Mouse (Mus musculus): Measurements from ENCODE around the gene Colca2. TPM values are rescaled to one million over a fixed set of nuclear protein-coding genes. Genes with fewer than 3 reads are reported as not detected.

Colca2 gene
- polyA plus RNA-seq, 1 experiment from 2014 or later: 8.3 TPM

DNA sequence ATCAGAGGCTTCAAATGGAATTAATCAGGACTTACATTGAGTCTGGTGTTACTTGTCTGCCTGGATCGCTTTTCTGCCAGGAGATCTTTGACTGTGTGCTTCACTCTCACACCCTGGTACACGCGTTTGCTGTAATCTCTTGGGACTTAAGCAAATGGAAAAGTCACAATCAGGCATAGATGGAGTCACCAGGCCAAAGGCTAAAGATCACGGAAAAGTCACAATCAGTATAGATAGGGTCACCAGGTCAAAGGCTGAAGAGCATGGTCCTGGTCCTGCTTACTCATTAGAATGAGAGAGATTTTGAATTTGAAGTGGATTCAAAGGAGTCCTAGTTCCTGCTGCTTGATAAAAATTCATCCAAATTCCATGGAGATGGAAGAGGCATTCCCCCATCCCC is 39.9 kb upstream of the Colca2 start:
- Histone ChIP-seq H3K27me3 (replicated peaks; ENCODE audit: insufficient read depth, low read length) (no peaks in the 10 kb centered on the region), H3K4me2 (replicated peaks; ENCODE audit: low read depth, low read length) (no peak overlapping the region), H3K9ac (replicated peaks; ENCODE audit: low read depth) (no peak overlapping the region), H3K4me1 (ENCODE audit: insufficient read depth, low read depth, low read length) (no peaks in the 10 kb centered on the region), H3K4me3 (ENCODE audit: low read depth, low read length) (no peak overlapping the region), H3K27ac (ENCODE audit: low read length) (no peak overlapping the region), H3K36me3 (ENCODE audit: insufficient read depth, low read length) (no peaks in the 10 kb centered on the region), H3K9me3 (ENCODE audit: low read length) (no peaks in the 10 kb centered on the region)
- TF ChIP-seq CTCF (IDR thresholded peaks at IDR 0.05) (no peak), EP300 (IDR thresholded peaks at IDR 0.05) (no peak)
- 77% methylated on average over 4 of the region's 4 CpGs for whole genome bisulfite sequencing
- DNase-seq (ENCODE audit: low spot score) (no peak), ATAC-seq (no peak)

DNA sequence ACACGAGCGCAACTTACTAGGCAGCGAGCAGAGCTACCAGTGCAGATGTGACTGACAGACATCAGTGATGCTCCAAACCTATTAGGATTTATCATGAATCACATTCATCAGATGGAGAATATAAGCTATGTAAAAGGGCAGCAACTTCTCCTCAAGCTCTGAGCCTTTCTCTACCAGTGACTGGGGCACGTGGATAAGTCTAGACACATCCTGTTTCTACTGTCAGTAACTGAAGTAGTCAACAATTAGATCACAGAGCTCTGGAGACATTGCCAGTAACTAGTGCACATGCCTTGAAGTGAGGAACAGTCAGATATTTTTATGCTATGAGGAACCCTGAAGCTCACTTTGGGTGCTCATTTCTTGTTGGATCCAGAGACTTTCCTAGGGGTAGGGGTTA is 39.0 kb upstream of the Colca2 start:
- no peak for TF ChIP-seq EP300 (IDR thresholded peaks at IDR 0.05)
- no peak for TF ChIP-seq CTCF (IDR thresholded peaks at IDR 0.05)
- Histone ChIP-seq H3K36me3 (ENCODE audit: insufficient read depth, low read length) (no peaks in the 10 kb centered on the region), H3K9ac (replicated peaks; ENCODE audit: low read depth) (no peak overlapping the region), H3K4me3 (ENCODE audit: low read depth, low read length) (no peak overlapping the region), H3K4me2 (replicated peaks; ENCODE audit: low read depth, low read length) (no peak overlapping the region), H3K27ac (ENCODE audit: low read length) (no peak overlapping the region), H3K27me3 (replicated peaks; ENCODE audit: insufficient read depth, low read length) (no peaks in the 10 kb centered on the region), H3K4me1 (ENCODE audit: insufficient read depth, low read depth, low read length) (no peaks in the 10 kb centered on the region), H3K9me3 (ENCODE audit: low read length) (no peaks in the 10 kb centered on the region)
- no peak for DNase-seq (ENCODE audit: low spot score)
- WGBS: 83% methylated on average over 4 of the region's 4 CpGs
- no peak for ATAC-seq

DNA sequence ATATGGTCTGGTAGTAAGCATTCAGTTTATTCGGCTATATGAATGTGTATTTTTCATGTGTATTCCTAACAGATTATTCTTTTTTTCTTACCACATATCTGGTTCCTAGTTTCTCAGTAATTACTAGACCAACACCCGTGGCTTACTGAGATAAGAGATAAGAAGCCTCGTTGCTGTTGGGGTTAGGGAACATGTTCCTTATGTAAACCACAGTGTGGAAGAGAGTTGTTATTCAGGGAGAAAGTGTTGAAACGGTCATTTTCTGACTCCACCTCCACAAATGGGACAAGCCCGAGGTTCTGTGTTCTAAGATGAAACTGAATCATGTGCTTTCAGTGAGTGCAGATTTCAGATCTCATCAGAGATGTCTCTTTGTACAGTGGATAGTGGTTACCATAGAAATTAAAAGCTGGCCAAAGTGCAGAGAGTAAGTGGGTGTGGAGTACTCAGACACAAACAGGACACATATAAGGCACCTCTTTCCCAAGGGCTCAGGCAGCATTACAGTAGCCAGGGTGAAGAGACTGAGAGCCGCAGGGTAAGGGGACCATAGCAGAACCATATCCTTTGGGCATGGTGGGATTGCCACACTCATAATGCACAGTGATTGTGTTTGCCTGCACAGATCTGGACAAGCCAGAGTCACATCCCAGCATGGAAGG is 37.2 kb upstream of the Colca2 start:
- Histone ChIP-seq H3K9ac (replicated peaks; ENCODE audit: low read depth) (no peak overlapping the region), H3K27me3 (replicated peaks; ENCODE audit: insufficient read depth, low read length) (no peaks in the 10 kb centered on the region), H3K36me3 (ENCODE audit: insufficient read depth, low read length) (no peaks in the 10 kb centered on the region), H3K4me3 (ENCODE audit: low read depth, low read length) (no peak overlapping the region), H3K4me1 (ENCODE audit: insufficient read depth, low read depth, low read length) (no peaks in the 10 kb centered on the region), H3K4me2 (replicated peaks; ENCODE audit: low read depth, low read length) (no peak overlapping the region), H3K27ac (ENCODE audit: low read length) (no peak overlapping the region), H3K9me3 (ENCODE audit: low read length) (no peaks in the 10 kb centered on the region)
- no peak for TF ChIP-seq CTCF (IDR thresholded peaks at IDR 0.05)
- no peak for TF ChIP-seq EP300 (IDR thresholded peaks at IDR 0.05)
- ATAC-seq (no peak), DNase-seq (ENCODE audit: low spot score) (no peak)
- WGBS: 41% methylated on average over 6 of the region's 6 CpGs

DNA sequence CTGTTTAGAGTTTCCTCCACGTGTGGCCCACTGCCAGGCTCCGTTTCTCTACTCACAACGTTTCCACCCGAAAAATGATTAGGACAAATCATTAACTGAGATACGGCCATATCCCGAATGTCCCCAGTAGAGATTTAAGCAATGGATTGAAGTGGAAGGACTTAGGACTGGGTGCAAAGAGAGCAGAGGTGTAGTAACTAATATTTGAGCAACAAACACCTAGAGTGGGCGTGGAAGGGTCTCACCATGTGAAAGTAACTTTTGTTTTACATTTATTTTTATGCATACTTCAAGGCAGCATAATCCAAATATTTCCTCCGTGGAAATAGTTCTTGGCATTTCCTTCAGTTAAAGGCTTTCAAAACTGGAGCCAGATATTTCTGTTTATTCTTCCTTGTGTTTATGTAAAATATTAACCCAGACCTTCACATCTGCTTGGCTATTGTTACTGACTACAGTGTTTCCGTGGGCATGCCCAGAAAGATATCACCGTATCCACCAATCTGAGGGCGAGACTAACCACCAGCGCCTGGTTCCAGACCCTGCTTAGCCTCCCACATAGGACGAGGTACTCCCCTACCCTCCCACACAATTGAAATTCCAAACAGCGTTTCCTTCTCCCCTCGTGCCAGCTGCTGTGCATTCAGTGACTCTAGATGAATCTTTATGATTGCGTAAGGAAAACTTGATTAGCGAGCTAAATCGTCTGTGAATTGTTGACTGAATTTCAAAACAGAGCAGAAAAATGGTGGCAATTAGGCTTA is 34.4 kb upstream of the Colca2 start:
- H3K4me2 ChIP-seq (replicated peaks; ENCODE audit: low read depth, low read length): peak overlapping the region; percentile 37
- TF ChIP-seq EP300 (IDR thresholded peaks at IDR 0.05) (peak; percentile 70; the same call in 1 of the 2 replicates), CTCF (IDR thresholded peaks at IDR 0.05) (no peak)
- no peaks in the 10 kb centered on the region for H3K9me3 ChIP-seq (ENCODE audit: low read length)
- no peak overlapping the region for H3K9ac ChIP-seq (replicated peaks; ENCODE audit: low read depth)
- WGBS: 17% methylated on average over 18 of the region's 18 CpGs
- 0 out of 2 replicates have a peak overlapping the region, but pooled peaks have one; percentile 39 for H3K27ac ChIP-seq (ENCODE audit: low read length)
- DNase-seq (ENCODE audit: low spot score) (peak; percentile 85), ATAC-seq (peak; percentile 92)
- H3K27me3 ChIP-seq (replicated peaks; ENCODE audit: insufficient read depth, low read length): no peaks in the 10 kb centered on the region
- peak overlapping the region; percentile 10; the same call in 1 of the 2 replicates for H3K4me3 ChIP-seq (ENCODE audit: low read depth, low read length)
- no peaks in the 10 kb centered on the region for H3K36me3 ChIP-seq (ENCODE audit: insufficient read depth, low read length)
- H3K4me1 ChIP-seq (ENCODE audit: insufficient read depth, low read depth, low read length): no peaks in the 10 kb centered on the region

GRCm38 (mm10) chr9:51310515-51310914 is 32.1 kb upstream of the Colca2 start:
- no peaks in the 10 kb centered on the region for H3K27me3 ChIP-seq (replicated peaks; ENCODE audit: insufficient read depth, low read length)
- no peaks in the 10 kb centered on the region for H3K9me3 ChIP-seq (ENCODE audit: low read length)
- 76% methylated on average over 7 of the region's 7 CpGs for WGBS
- TF ChIP-seq EP300 (IDR thresholded peaks at IDR 0.05): no peak
- TF ChIP-seq CTCF (IDR thresholded peaks at IDR 0.05): no peak
- no peaks in the 10 kb centered on the region for H3K36me3 ChIP-seq (ENCODE audit: insufficient read depth, low read length)
- no peak overlapping the region for H3K4me2 ChIP-seq (replicated peaks; ENCODE audit: low read depth, low read length)
- H3K27ac ChIP-seq (ENCODE audit: low read length): no peak overlapping the region
- no peak overlapping the region for H3K9ac ChIP-seq (replicated peaks; ENCODE audit: low read depth)
- no peak overlapping the region for H3K4me3 ChIP-seq (ENCODE audit: low read depth, low read length)
- no peaks in the 10 kb centered on the region for H3K4me1 ChIP-seq (ENCODE audit: insufficient read depth, low read depth, low read length)
- DNase-seq (ENCODE audit: low spot score) (no peak), ATAC-seq (no peak)

- H3K4me2 ChIP-seq (replicated peaks; ENCODE audit: low read depth, low read length): no peak overlapping the region
- TF ChIP-seq CTCF (IDR thresholded peaks at IDR 0.05) (no peak), EP300 (IDR thresholded peaks at IDR 0.05) (no peak)
- no peak for DNase-seq (ENCODE audit: low spot score)
Measured at GRCm38 (mm10) chr9:51306351-51306750, 28.0 kb upstream of the Colca2 start.

More at GRCm38 (mm10) chr9:51306351-51306750, 28.0 kb upstream of the Colca2 start:
- WGBS: 65% methylated on average over 3 of the region's 3 CpGs
- no peak overlapping the region for H3K4me3 ChIP-seq (ENCODE audit: low read depth, low read length)
- no peak for ATAC-seq
- no peak overlapping the region for H3K9ac ChIP-seq (replicated peaks; ENCODE audit: low read depth)
- no peaks in the 10 kb centered on the region for H3K27me3 ChIP-seq (replicated peaks; ENCODE audit: insufficient read depth, low read length)
- no peak overlapping the region for H3K27ac ChIP-seq (ENCODE audit: low read length)
- H3K4me1 ChIP-seq (ENCODE audit: insufficient read depth, low read depth, low read length): no peaks in the 10 kb centered on the region
- no peaks in the 10 kb centered on the region for H3K9me3 ChIP-seq (ENCODE audit: low read length)
- H3K36me3 ChIP-seq (ENCODE audit: insufficient read depth, low read length): no peaks in the 10 kb centered on the region
